ENCODE assay signal across 33 mouse cellular contexts in the genomic region with DNA sequence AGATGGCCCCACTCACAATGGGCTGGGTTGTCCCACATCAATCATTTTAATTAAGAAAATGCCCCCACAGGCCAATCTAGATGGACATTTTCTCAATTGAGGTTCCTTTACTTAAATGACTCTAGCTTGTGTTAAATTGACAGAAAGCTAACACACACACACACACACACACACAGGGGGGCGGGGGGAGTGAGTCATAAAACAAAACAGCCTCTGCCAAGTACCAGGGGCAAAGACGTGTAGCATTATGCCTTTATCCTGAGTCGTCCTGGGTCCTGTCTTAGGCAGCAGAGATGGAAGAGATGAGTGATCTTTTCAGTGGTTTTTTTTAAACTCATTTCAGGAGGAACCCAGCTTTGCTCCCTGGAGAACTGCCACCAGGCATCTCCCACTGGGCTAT. TPM values are rescaled to one million over a fixed set of nuclear protein-coding genes. Genes with fewer than 3 reads are reported as not detected.
DNase-seq lines count a peak whose midpoint lies in the region; ATAC-seq lines count a peak whose summit lies in the region.
"Had no signal": no experiment of that assay in that cellular context is flagged by ENCODE, and none has a peak within 500 bp of the region (broad histone marks: within the 10 kb centered on the region; RNA-seq: fewer than 3 reads in every experiment).

No protein-coding gene starts in this region.

- ATAC-seq in hindbrain, embryonic 13.5 days (ENCODE audit: low FRiP score) = no peak
- no peak for ATAC-seq in hindbrain, embryonic 14.5 days (ENCODE audit: low FRiP score)
- ATAC-seq in neural tube, embryonic 13.5 days (ENCODE audit: low read depth) = no peak
- ATAC-seq in neural tube, embryonic 15.5 days (ENCODE audit: low FRiP score) = no peak
- no peak for ATAC-seq in frontal cortex, adult (ENCODE audit: low TSS enrichment)
- ATAC-seq: CD4-positive, CD25-positive, alpha-beta regulatory T cell, adult 4 months; forebrain, embryonic 14.5 days had no signal

- peak overlapping the region; percentile 52 for H3K27ac ChIP-seq in hindbrain, embryonic 13.5 days
- no peak overlapping the region for H3K27ac ChIP-seq in hindbrain, embryonic 14.5 days
- H3K27ac ChIP-seq in neural tube, embryonic 13.5 days (replicated peaks) = 0 out of 2 replicates have a peak overlapping the region, but pooled peaks have one; percentile 20
- H3K27ac ChIP-seq in neural tube, embryonic 15.5 days (replicated peaks) = no peak overlapping the region
- H3K27ac ChIP-seq: embryonic facial prominence, embryonic 12.5 days; kidney, embryonic 15.5 days; limb, embryonic 12.5 days; liver, embryonic 15.5 days; stomach, postnatal 0 days had no signal

- DNase-seq in adrenal gland, postnatal 14 days = peak; percentile 9
- no peak for DNase-seq in adrenal gland, adult 8-10 months
- DNase-seq in hindbrain, embryonic 14.5 days (ENCODE audit: low spot score) = no peak
- DNase-seq in left cerebral cortex, postnatal 4 days = no peak
- DNase-seq: adrenal gland, postnatal 10 days; cerebellum, adult 11 months; cerebellum, adult 9-10 months; embryo, embryonic 11 days; kidney, adult 11 months; kidney, postnatal 25 days; lung, embryonic 14.5 days; lung, postnatal 14 days; right cerebral cortex, postnatal 4 days; thymus, adult 18-20 months; thymus, postnatal 25 days had no signal

- no peaks in the 10 kb centered on the region for H3K36me3 ChIP-seq in hindbrain, embryonic 13.5 days
- H3K36me3 ChIP-seq in hindbrain, embryonic 14.5 days (replicated peaks; ENCODE audit: control insufficient read depth, insufficient read depth) = no peaks in the 10 kb centered on the region
- no peaks in the 10 kb centered on the region for H3K36me3 ChIP-seq in neural tube, embryonic 13.5 days
- H3K36me3 ChIP-seq in neural tube, embryonic 15.5 days = no peaks in the 10 kb centered on the region
- H3K36me3 ChIP-seq: embryonic facial prominence, embryonic 12.5 days; kidney, embryonic 15.5 days; limb, embryonic 12.5 days; liver, embryonic 15.5 days had no signal

- no peak overlapping the region for H3K4me3 ChIP-seq in hindbrain, embryonic 13.5 days
- H3K4me3 ChIP-seq in hindbrain, embryonic 14.5 days (replicated peaks; ENCODE audit: low read length) = no peak overlapping the region
- H3K4me3 ChIP-seq in neural tube, embryonic 13.5 days = no peak overlapping the region
- no peak overlapping the region for H3K4me3 ChIP-seq in neural tube, embryonic 15.5 days (replicated peaks)
- H3K4me3 ChIP-seq: embryonic facial prominence, embryonic 12.5 days; kidney, embryonic 15.5 days; limb, embryonic 12.5 days; liver, embryonic 15.5 days had no signal

- no peak overlapping the region for H3K9ac ChIP-seq in hindbrain, embryonic 13.5 days
- H3K9ac ChIP-seq in hindbrain, embryonic 14.5 days = no peak overlapping the region
- H3K9ac ChIP-seq in neural tube, embryonic 13.5 days = no peak overlapping the region
- H3K9ac ChIP-seq in neural tube, embryonic 15.5 days (replicated peaks) = no peak overlapping the region
- H3K9ac ChIP-seq: embryonic facial prominence, embryonic 12.5 days; kidney, embryonic 15.5 days; limb, embryonic 12.5 days; liver, embryonic 15.5 days; lung, embryonic 14.5 days had no signal

- no peaks in the 10 kb centered on the region for H3K9me3 ChIP-seq in hindbrain, embryonic 13.5 days
- no peaks in the 10 kb centered on the region for H3K9me3 ChIP-seq in hindbrain, embryonic 14.5 days (ENCODE audit: control insufficient read depth, low read length)
- H3K9me3 ChIP-seq in neural tube, embryonic 13.5 days = no peaks in the 10 kb centered on the region; the same call in 1 of the 2 replicates
- no peaks in the 10 kb centered on the region for H3K9me3 ChIP-seq in neural tube, embryonic 15.5 days (replicated peaks)
- H3K9me3 ChIP-seq: embryonic facial prominence, embryonic 12.5 days; kidney, embryonic 15.5 days; limb, embryonic 12.5 days; liver, embryonic 15.5 days had no signal

- 41% methylated on average over 3 of the region's 3 CpGs for WGBS in hindbrain, embryonic 13.5 days
- 38% methylated on average over 3 of the region's 3 CpGs for WGBS in hindbrain, embryonic 14.5 days
- WGBS in neural tube, embryonic 13.5 days = 27% methylated on average over 3 of the region's 3 CpGs
- 23% methylated on average over 3 of the region's 3 CpGs for WGBS in neural tube, embryonic 15.5 days

- intact Hi-C loops in left cerebral cortex, postnatal 4 days (cut with DNase I) = no loop called here

- peaks cover 31% of the 10 kb centered on the region for H3K4me1 ChIP-seq in hindbrain, embryonic 13.5 days (replicated peaks)
- H3K4me1 ChIP-seq in hindbrain, embryonic 14.5 days (replicated peaks; ENCODE audit: control insufficient read depth, insufficient read depth, low read length) = peaks cover 3% of the 10 kb centered on the region; the same call in 1 of the 2 replicates
- peaks cover 36% of the 10 kb centered on the region for H3K4me1 ChIP-seq in neural tube, embryonic 13.5 days (replicated peaks)
- peaks cover 3% of the 10 kb centered on the region; the same call in 1 of the 2 replicates for H3K4me1 ChIP-seq in neural tube, embryonic 15.5 days
- H3K4me1 ChIP-seq: embryonic facial prominence, embryonic 12.5 days; kidney, embryonic 15.5 days; limb, embryonic 12.5 days; liver, embryonic 15.5 days had no signal

- H3K27me3 ChIP-seq in hindbrain, embryonic 13.5 days = no peaks in the 10 kb centered on the region
- H3K27me3 ChIP-seq in hindbrain, embryonic 14.5 days (ENCODE audit: control insufficient read depth, insufficient read depth, low read length) = no peaks in the 10 kb centered on the region
- no peaks in the 10 kb centered on the region for H3K27me3 ChIP-seq in neural tube, embryonic 13.5 days
- H3K27me3 ChIP-seq in neural tube, embryonic 15.5 days (replicated peaks) = no peaks in the 10 kb centered on the region
- H3K27me3 ChIP-seq: embryonic facial prominence, embryonic 12.5 days; kidney, embryonic 15.5 days; limb, embryonic 12.5 days; liver, embryonic 15.5 days had no signal

- no peak overlapping the region for H3K4me2 ChIP-seq in hindbrain, embryonic 13.5 days
- H3K4me2 ChIP-seq in hindbrain, embryonic 14.5 days (replicated peaks) = no peak overlapping the region
- H3K4me2 ChIP-seq in neural tube, embryonic 13.5 days = no peak overlapping the region
- H3K4me2 ChIP-seq in neural tube, embryonic 15.5 days = no peak overlapping the region
- H3K4me2 ChIP-seq: embryonic facial prominence, embryonic 12.5 days; kidney, embryonic 15.5 days; limb, embryonic 12.5 days; liver, embryonic 15.5 days; lung, embryonic 14.5 days had no signal

RNA-seq across cellular contexts. Expression of a gene that starts 34.2 kb away (rescaled TPM):
- total RNA-seq in adrenal gland, postnatal 14 days (2021) = 1.7 and 2.0 TPM in 2 replicates
- 1 to 10 TPM in 3 of 4 experiments, under 1 TPM in 1; 0.54 to 1.3 (median 1.2) TPM for total RNA-seq in adrenal gland, adult 8-10 months (2022)
- polyA plus RNA-seq in hindbrain, embryonic 13.5 days (2015; fragmentation: Nextera tagmentation; extraction: Ambion mirVana) = 0.97 and 1.1 TPM in 2 replicates
- 0.16 and 0.32 TPM in 2 replicates for polyA plus RNA-seq in hindbrain, embryonic 14.5 days (2014; fragmentation: Nextera tagmentation; extraction: Ambion mirVana)
- 1.9 and 4.3 TPM in 2 replicates for polyA plus RNA-seq in neural tube, embryonic 13.5 days (2015; fragmentation: Nextera tagmentation; extraction: Ambion mirVana)
- 4.0 and 6.2 TPM in 2 replicates for polyA plus RNA-seq in neural tube, embryonic 15.5 days (2015; fragmentation: Nextera tagmentation; extraction: Ambion mirVana)
- total RNA-seq in left cerebral cortex, postnatal 4 days (2021) = under 1 TPM; 0.44 to 0.89 TPM
- polyA plus RNA-seq: CD4-positive, CD25-positive, alpha-beta regulatory T cell, adult 4 months; liver, adult 2 months had no signal

RNA-seq across cellular contexts. Expression of a gene that starts 42.2 kb away (rescaled TPM):
- total RNA-seq in adrenal gland, postnatal 14 days (2021) = not detected in 2 replicates
- total RNA-seq in adrenal gland, adult 8-10 months (2022) = not detected
- polyA plus RNA-seq in hindbrain, embryonic 13.5 days (2015; fragmentation: Nextera tagmentation; extraction: Ambion mirVana) = 80.8 and 99.8 TPM in 2 replicates
- polyA plus RNA-seq in hindbrain, embryonic 14.5 days (2014; fragmentation: Nextera tagmentation; extraction: Ambion mirVana) = 27.2 and 29.4 TPM in 2 replicates
- polyA plus RNA-seq in neural tube, embryonic 13.5 days (2015; fragmentation: Nextera tagmentation; extraction: Ambion mirVana) = 72.7 and 75.5 TPM in 2 replicates
- 14.9 and 19.2 TPM in 2 replicates for polyA plus RNA-seq in neural tube, embryonic 15.5 days (2015; fragmentation: Nextera tagmentation; extraction: Ambion mirVana)
- 1 to 10 TPM; 2.4 to 3.5 TPM for total RNA-seq in left cerebral cortex, postnatal 4 days (2021)
- total RNA-seq: gastrocnemius, adult 8-10 months; gastrocnemius, postnatal 4 days; heart, adult 8-10 months; heart, postnatal 25 days; liver, adult 2 months had no signal
- polyA plus RNA-seq: CD4-positive, CD25-positive, alpha-beta regulatory T cell, adult 4 months; heart, embryonic 14.5 days; kidney, embryonic 15.5 days; liver, adult 2 months; liver, embryonic 15.5 days; lung, embryonic 14.5 days; spleen, adult 2 months; stomach, postnatal 0 days had no signal

Comparison
In these comparisons a context has a peak if more than half of its experiments do, and no peak if none do; other contexts are left out.
1. H3K27ac ChIP-seq: peak in hindbrain, embryonic 13.5 days (single experiment) and neural tube, embryonic 13.5 days (single experiment); none in hindbrain, embryonic 14.5 days (single experiment) and neural tube, embryonic 15.5 days (single experiment).